Mouse (Mus musculus): ENCODE measurements around the gene Gpc6.

DNA sequence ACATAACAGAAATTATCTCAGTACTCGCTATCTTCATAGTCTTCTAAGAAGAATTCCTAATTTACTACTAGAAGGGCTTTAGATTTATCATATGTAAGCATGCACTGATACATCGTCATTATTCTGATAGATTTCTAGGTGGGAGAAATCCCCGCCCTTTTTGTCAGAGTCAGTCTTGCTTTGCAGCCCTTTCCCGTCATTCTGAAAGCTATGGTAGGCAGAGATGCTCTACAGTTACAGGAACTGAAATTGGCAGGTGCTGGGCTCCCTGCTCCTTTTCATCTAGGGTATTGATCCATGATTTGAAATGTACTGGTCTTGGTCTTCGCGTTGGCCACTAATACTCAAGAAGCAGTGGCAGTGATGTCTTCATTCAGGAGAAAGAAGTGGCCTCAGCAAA is 22.3 kb downstream of the Gpc6 start:
- TF ChIP-seq CTCF (IDR thresholded peaks at IDR 0.05; ENCODE audit: borderline replicate concordance, insufficient read depth, low read length) (no peak), POLR2A (IDR thresholded peaks at IDR 0.05; ENCODE audit: low read depth, low read length) (no peak)
